Mouse (Mus musculus) liver, embryonic 14.5 days (tissue): ENCODE data around the gene Senp1.

Experiments
- CTCF ChIP-seq: IDR thresholded peaks from 2 replicates; pipeline ENCODE4 v1.5.1; 2016; ENCODE audit warnings: antibody characterized with exemption, low read depth, control low read depth
- EP300 ChIP-seq: IDR thresholded peaks from 2 replicates; pipeline ENCODE4 v1.6.1; 2016; ENCODE audit warnings: antibody characterized with exemption, low read depth

DNA sequence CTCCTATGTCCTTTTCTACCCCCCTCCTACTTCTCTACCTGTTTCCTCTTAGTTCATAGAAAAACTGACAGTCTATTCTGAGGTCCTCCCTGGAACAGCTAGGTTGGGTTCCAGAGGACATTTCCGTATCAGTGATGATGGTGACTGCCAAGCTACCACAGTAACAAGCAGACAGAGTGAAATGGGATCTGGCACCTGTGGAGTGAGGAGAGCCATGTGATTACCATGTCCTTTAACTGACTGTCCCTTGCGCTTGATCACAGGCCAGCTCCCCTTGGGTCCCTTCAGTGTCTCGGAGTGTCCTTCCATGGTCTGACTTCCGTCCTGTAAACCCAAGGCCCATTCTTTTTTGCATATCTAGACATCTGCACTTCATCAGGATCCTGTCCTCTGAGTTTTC is 37.5 kb upstream of the Senp1 start:
- TF ChIP-seq CTCF (no peak), EP300 (no peak)
